Mouse (Mus musculus) limb, embryonic 14.5 days (tissue): ENCODE results near the gene Lama4. TPM values are rescaled to one million over a fixed set of nuclear protein-coding genes. Genes with fewer than 3 reads are reported as not detected.
A peak's percentile ranks its signal among the peaks of the same experiment; 100 is the strongest.

Experiments used
- ATAC-seq: fragments of 200-750 bp; cut with Nextera tagmentation; 2 replicates; pipeline ENCODE4 v1.8.0; 2017; ENCODE audit warnings: low read depth, moderate number of reproducible peaks, moderate TSS enrichment; ENCODE audit not compliant: low FRiP score
- DNase-seq: peaks from one replicate; pipeline ENCODE4 v3.0.0-alpha.2; 2015; ENCODE audit warnings: low spot score
- H3K27ac ChIP-seq: fragments of 300-500 bp; sonication (generic); replicated peaks from 2 replicates; pipeline ENCODE4 v1.5.1; 2014; ENCODE audit warnings: low read depth, mild to moderate bottlenecking, low read length, moderate library complexity, mixed read lengths
- H3K27me3 ChIP-seq: fragments of 300-500 bp; sonication (generic); 2 replicates; pipeline ENCODE4 v1.6.1; 2014; ENCODE audit warnings: low read length, mixed read lengths; ENCODE audit not compliant: control insufficient read depth, insufficient read depth
- H3K36me3 ChIP-seq: fragments of 300-500 bp; sonication (generic); 2 replicates; pipeline ENCODE4 v1.6.1; 2014; ENCODE audit warnings: mild to moderate bottlenecking, low read length, moderate library complexity, mixed read lengths; ENCODE audit not compliant: control insufficient read depth, insufficient read depth
- H3K4me1 ChIP-seq: fragments of 300-500 bp; sonication (generic); 2 replicates; pipeline ENCODE4 v1.6.1; 2014; ENCODE audit warnings: antibody characterized with exemption, low read length, mixed read lengths; ENCODE audit not compliant: control insufficient read depth, insufficient read depth
- H3K4me2 ChIP-seq: fragments of 300-500 bp; sonication (generic); replicated peaks from 2 replicates; pipeline ENCODE4 v1.6.1; 2014; ENCODE audit warnings: low read depth, mild to moderate bottlenecking, low read length, moderate library complexity; ENCODE audit not compliant: severe bottlenecking
- H3K4me3 ChIP-seq: fragments of 300-500 bp; sonication (generic); replicated peaks from 2 replicates; pipeline ENCODE4 v1.5.1; 2014; ENCODE audit warnings: low read length
- H3K9ac ChIP-seq: fragments of 300-500 bp; sonication (generic); 2 replicates; pipeline ENCODE4 v1.6.1; 2014; ENCODE audit warnings: mild to moderate bottlenecking, low read depth, low read length, moderate library complexity; ENCODE audit not compliant: severe bottlenecking
- H3K9me3 ChIP-seq: fragments of 300-500 bp; sonication (generic); 2 replicates; pipeline ENCODE4 v1.6.1; 2016; ENCODE audit warnings: low read length; ENCODE audit not compliant: control insufficient read depth
- POLR2A ChIP-seq: fragments of 200-500 bp; IDR thresholded peaks from 2 replicates; pipeline ENCODE4 v1.8.0; 2012; ENCODE audit warnings: inconsistent platforms, mild to moderate bottlenecking, moderate library complexity, borderline replicate concordance; ENCODE audit not compliant: insufficient read depth, insufficient read length; ENCODE audit errors: extremely low read depth
- WGBS: fragments of 180-500 bp; shearing (Covaris S2); extraction: QIAGEN DNeasy Blood & Tissue Kit; methylation state at CpG from one replicate; pipeline ENCODE4 v1.1.7; 2014; 5-methylcytosine and 5-hydroxymethylcytosine counted together
- polyA plus RNA-seq, 2 experiments: library from polyadenylated mRNA; depleted of rRNA in 1 of 2; stranded (reverse) in 1 of 2; unstranded in 1 of 2; fragments of >200 nt; fragmentation: Nextera tagmentation in 1 of 2; extraction: Ambion mirVana in 1 of 2; gene quantifications; 2 replicates each; pipeline versions ENCODE4 v1.2.1 to v1.2.3; 2012 to 2014

The Lama4 gene
- polyA plus RNA-seq, 2 experiments = 72.9 to 88.7 TPM

DNA sequence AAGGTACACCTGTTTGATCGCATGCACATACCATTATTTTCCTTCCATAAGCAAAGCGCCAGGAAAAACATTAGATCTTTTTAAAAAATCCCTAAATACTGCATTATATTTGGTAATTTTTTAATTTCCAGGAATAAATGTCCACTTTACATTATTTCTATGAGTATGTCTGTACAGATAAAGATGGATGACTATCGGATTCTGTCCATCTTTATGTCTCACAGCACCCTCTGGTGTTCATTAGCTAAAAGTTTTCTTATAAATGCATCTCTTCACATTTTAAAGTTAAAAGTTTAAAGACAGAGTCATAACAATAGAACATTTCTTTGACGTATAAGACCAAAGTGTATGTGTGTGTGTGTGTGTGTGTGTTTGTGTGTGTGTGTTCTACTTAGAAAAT is 74.2 kb downstream of the Lama4 start:
- 54% methylated on average over 4 of the region's 4 CpGs for WGBS
- Histone ChIP-seq H3K9me3 (no peaks in the 10 kb centered on the region), H3K4me3 (no peak overlapping the region), H3K4me1 (no peaks in the 10 kb centered on the region), H3K4me2 (no peak overlapping the region), H3K27ac (no peak overlapping the region), H3K9ac (no peak overlapping the region), H3K27me3 (no peaks in the 10 kb centered on the region), H3K36me3 (peaks cover 50% of the 10 kb centered on the region)
- ATAC-seq (peak; percentile 37; the same call in 1 of the 2 replicates), DNase-seq (peak; percentile 74)
- no peak for TF ChIP-seq POLR2A

DNA sequence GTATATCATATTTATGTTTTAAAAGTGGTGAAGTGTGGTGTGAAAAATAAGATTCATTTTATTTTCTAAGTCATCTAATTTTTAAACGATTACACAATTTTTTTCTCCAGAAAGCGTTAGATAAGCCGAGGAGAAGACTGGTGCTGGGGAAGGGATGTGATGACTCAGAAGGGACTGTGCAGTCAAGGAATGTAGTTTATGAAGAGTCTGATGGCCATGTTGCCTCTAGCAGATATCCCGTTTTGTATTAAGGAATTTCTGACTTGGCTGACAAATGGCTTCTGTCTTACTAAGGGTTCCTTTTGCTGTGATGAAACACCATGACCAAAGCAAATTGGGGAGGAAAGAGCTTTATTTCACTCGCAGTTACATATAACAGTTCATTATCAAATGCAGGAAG is 74.7 kb downstream of the Lama4 start:
- Histone ChIP-seq H3K9me3 (no peaks in the 10 kb centered on the region), H3K27ac (no peak overlapping the region), H3K4me3 (no peak overlapping the region), H3K4me2 (no peak overlapping the region), H3K36me3 (peaks cover 50% of the 10 kb centered on the region), H3K27me3 (no peaks in the 10 kb centered on the region), H3K9ac (no peak overlapping the region), H3K4me1 (no peaks in the 10 kb centered on the region)
- no peak for DNase-seq
- no peak for ATAC-seq
- WGBS = 69% methylated on average over 5 of the region's 5 CpGs
- no peak for TF ChIP-seq POLR2A

DNA sequence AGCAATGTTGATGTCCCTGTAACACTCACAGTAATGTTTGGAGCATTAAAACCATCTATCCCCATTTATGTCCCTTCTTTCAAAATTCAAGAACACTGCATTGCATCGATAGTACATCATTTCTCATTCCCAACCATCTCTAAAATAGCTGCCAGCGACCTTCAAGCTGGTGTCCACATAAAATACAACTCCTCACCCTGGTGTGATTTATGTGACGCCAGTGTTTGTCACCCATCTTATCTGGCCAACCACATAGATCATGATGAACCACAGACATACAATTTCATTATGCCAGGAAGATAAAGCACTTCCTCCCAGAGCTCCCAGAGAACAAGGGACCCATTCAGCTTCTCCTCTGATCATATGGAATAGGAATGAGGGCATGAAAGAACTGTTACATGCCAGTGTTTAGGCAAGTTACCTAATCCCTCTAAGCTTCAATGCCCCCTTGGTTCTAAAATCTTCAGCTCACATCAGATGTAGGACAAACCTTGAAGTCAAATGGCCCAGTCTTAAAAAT is 79.2 kb downstream of the Lama4 start:
- H3K4me2 ChIP-seq = no peak overlapping the region
- no peaks in the 10 kb centered on the region for H3K27me3 ChIP-seq
- H3K4me3 ChIP-seq = no peak overlapping the region
- H3K4me1 ChIP-seq = no peaks in the 10 kb centered on the region
- H3K36me3 ChIP-seq = peaks cover 58% of the 10 kb centered on the region
- no peak overlapping the region for H3K27ac ChIP-seq
- DNase-seq (no peak), ATAC-seq (no peak)
- H3K9me3 ChIP-seq = no peaks in the 10 kb centered on the region
- no peak for TF ChIP-seq POLR2A
- WGBS = 65% methylated on average over 3 of the region's 3 CpGs
- no peak overlapping the region for H3K9ac ChIP-seq

DNA sequence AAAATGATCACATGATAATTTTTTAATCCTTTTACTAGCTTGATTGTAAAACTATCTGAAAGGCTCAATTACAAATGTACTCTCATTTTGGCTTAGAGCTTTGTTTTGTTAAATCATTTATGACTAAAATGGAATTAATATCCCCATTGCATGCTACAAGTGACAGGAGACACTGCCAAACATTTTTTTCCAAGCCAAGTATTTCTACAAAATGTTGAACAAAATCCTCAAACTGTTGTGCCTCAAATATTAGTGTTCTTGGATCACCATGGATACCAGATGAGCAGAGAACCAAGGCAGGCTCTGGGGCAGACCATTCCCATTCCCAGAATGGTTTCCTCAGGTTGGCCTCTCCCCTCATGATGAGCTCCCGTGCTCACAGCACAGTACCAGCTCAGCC is 79.8 kb downstream of the Lama4 start:
- Histone ChIP-seq H3K27me3 (no peaks in the 10 kb centered on the region), H3K27ac (no peak overlapping the region), H3K36me3 (peaks cover 64% of the 10 kb centered on the region), H3K9ac (no peak overlapping the region), H3K4me1 (no peaks in the 10 kb centered on the region), H3K4me2 (no peak overlapping the region), H3K4me3 (no peak overlapping the region), H3K9me3 (no peaks in the 10 kb centered on the region)
- ATAC-seq (no peak), DNase-seq (no peak)
- 65% methylated on average over 1 of the region's 1 CpGs for WGBS
- TF ChIP-seq POLR2A = no peak

DNA sequence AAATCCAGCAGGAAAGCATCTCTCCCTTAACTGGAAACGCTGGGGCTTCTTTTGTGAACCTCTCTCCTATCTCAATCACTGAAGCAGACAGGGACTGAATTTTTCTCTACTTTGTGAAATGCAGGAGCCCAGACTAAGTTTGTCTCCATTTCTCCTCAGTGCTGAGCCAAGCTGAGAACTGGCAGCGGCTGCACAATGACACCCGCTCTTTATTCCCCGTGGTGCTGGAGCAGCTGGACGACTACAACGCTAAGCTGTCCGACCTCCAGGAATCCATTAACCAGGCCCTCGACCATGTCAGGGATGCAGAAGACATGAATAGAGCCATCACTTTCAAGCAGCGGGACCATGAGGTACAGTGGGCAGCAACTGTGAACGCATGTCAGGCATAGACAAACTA is 82.5 kb downstream of the Lama4 start:
- no peak for DNase-seq
- Histone ChIP-seq H3K27me3 (no peaks in the 10 kb centered on the region), H3K4me3 (no peak overlapping the region), H3K4me1 (no peaks in the 10 kb centered on the region), H3K36me3 (peaks cover 62% of the 10 kb centered on the region), H3K9me3 (no peaks in the 10 kb centered on the region), H3K27ac (no peak overlapping the region), H3K4me2 (no peak overlapping the region), H3K9ac (no peak overlapping the region)
- TF ChIP-seq POLR2A = no peak
- WGBS = 79% methylated on average over 10 of the region's 10 CpGs
- no peak for ATAC-seq
